Mouse (Mus musculus): ENCODE results near the gene Slc6a5.

Gene Slc6a5

DNA sequence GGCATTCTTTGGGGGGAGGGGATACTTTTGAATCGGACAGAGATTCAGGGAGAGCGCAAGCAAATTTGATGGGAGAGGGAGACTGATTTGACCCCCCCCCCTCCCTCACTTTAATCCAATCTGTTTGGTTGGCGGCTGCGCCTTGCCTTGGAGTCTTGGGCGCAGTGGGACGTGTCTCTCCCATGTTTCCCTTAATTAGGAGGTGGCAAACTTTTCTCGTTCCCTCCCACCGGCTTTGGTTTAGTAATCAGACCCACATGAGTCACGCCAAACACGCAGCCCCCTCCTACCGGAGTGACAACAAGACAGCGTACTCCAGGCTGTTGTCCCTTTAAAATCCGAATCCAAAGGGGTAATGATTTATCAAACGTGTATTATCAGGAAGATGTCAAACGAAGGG is at the start of gene Slc6a5:
TSS of gene Slc6a5 (plus strand) at position 297 of the 400 bp plus-strand sequence.
- DNase-seq (ENCODE audit: low spot score), result no peak

DNA sequence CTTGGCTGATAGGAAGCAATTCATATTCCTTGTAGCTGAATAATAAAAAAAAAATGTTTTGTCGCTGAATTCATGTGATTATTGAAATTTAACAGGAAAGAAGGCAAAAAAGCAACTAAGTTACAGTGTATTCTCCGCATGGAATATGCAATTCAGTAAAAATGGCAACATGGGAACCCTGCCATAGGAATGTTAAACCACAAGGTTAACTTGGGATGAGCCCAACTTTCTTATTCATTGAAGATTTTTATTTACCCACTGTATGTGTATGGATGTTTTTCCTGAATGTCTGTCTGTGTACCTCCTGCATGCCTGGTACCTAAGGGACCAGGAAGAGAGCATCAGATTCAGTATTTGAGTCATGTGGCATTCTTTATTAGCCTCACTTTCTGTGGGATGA is 48.8 kb upstream of the Slc6a5 start:
- DNase-seq (ENCODE audit: low spot score), result no peak

DNA sequence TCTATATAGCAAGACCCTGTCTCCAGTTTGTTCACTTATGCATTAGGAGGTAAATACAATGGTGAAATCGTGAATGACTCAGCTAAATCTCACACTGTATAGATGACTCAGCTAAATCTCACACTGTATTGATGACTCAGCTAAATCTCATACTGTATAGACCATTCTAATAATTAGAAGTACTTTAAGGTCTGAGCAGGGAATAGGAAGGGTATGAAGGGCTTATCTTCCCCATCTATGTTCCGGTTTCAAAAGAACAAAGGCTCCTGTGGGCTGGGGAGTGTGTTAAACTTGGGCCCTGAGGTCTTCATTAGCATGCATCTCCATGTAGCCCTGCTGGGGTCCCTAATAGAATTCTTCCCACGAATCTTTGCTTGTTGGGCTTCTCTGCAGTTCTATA is 46.2 kb upstream of the Slc6a5 start:
- DNase-seq (ENCODE audit: low spot score), result no peak

DNA sequence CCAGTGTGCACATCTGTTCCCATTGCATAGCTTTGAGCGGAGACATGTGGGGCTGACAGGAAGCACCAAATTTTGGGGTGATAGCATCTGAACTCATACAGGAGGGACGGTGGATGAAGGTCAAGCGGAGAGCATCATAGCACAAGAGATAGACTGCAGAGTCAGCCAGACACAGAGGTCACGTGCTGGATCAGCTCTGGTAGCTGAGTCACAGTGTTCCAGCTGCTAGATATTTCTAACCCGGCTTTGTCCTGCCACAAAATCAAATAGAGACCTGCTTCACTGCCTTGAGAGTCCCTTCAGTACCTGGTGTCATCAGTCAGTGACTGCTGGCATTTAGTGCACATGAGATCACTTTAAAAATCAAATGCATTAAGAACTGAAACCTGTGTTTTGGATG is 40.3 kb upstream of the Slc6a5 start:
- DNase-seq (ENCODE audit: low spot score), result no peak

DNA sequence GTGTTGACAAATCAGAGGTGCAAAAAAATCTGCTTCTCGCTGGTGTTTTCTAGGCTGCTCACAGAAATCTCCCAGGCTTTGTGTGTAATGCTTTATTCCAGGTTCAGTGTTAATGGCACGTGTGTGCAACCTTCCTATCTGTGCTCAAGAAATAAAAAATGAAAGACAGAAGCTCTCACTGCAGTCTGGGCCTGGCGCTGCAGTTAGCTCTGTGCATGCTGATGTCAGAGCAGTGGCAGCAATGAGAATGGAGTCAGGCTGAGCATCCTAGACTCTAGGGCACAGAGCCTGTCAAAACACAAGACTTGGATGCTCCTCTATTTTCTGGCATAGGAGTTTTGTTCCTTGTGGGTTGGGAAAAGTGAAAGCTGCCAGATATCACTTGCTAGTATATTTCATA is 39.7 kb upstream of the Slc6a5 start:
- no peak for DNase-seq (ENCODE audit: low spot score)

DNA sequence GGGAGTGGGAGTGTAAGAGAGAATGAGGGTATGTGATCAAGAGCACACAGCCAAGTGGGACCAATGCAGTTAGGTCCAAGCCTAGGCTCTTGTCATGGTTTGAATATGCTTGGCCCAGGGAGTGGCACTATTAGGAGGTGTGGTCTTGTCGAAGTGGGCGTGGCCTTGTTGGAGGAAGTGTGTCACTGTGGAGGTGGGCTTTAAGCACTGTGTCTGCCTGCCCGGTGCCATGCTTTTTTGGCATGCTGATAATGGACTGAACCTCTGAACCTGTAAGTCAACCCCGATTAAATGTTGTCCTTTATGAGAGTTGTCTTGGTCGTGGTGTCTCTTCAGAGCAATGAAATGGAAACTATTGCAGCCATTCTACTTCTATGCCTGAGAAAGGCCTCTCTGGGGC is 32.6 kb upstream of the Slc6a5 start:
- no peak for DNase-seq (ENCODE audit: low spot score)

DNA sequence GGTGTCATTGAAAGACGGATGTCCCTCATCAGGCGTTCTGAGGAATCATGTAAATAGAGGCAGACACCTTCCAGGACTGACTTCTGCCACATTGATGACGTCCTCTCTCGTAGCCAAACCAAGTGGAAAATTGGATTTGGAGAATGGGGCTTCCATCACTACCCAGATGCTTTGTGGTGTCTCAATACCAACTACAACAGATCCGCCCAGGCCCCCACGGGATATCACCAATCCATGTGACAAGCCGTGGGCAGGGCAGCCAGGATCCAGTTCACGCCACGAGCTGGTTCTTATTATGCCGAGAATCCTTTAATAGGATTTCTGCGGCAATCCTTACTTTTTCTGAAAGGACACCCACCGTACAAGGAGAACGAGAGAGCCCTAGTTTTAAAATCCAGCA is 30.9 kb upstream of the Slc6a5 start:
- no peak for DNase-seq (ENCODE audit: low spot score)

DNA sequence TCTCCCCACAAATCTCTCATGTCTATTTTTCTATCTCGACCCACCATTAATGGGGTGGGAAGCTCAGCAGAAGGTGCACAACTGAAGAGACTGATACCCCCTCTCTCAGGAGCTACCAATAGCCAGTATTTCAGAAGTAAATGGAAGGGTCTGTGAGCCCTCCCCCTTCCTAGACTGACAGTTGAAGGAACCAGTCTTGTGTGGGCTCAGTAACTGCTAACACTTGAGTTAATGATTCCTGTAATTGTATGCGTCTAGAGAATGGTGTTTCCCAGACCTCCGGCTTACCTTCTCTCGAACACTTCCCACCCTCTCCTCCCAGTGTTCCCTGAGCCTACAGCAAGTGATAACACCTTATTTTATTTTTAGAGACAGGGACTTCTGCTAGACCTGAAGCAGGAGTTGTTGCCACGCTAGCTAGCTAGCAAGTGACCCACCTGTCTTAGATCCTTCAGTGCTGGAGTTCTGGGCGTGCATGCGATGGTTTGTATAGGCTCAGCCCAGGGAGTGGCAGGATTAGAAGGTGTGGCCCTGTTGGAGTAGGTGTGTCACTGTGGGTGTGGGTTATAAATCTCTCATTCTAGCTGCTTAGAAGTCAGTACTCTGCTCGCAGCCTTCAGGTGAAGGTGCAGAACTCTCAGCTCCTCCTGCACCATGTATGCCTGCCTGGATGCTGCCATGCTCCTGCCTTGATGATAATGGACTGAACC is 29.8 kb upstream of the Slc6a5 start:
- no peak for DNase-seq (ENCODE audit: low spot score)

DNA sequence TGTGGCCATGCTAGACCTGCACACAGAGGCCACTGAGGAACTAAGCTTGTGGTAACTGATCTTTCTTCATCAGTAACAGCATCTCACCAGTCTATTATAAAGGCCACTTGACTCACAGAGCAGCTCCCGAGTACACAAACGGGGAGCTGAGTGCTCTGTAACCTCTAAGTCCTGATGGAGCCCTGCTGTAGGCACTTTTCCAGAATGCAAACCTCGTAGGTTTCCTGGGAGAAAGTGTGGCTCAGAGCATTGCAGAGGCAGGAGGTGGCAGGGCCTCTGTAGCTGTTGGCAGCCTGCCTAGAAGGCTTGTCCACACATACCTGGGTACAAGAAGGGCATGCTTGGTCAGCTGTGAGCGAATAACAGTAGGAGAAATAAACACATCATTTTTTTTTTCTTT is 27.7 kb upstream of the Slc6a5 start:
- DNase-seq (ENCODE audit: low spot score), result no peak

DNA sequence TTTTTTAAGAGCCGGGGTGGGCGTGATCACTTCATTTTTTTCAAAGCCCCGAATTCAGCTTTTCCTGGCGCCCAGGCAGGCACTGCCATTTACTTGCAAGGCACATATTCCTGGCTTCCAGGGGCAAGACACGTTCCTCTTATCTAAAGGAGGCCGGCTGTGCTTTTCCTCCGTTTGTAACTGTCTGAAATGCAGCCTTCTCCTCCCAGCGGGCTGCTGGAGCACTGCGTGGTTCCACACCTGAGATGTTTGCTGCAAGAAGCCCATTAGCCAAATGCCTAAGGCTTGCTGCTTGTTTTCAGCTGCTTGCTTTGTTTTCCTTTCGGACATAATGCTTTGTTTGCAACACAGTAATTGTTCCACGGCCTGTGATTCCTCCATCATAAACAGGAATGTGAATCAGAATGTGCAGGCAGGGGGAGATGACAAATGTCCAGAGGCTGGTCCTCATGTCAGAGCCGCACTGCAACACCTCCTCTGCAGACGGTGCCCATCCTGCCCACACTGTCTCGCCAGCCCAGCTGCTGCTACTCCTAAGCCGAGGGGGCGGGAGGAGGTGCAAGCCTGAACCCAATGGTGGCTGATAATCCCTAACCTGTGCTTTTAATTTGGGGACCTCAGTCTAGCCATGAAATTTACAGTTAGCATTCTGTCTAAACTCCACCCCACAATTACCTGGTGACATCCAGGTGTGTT is 27.1 kb upstream of the Slc6a5 start:
- DNase-seq (ENCODE audit: low spot score), result peak; percentile 1

DNA sequence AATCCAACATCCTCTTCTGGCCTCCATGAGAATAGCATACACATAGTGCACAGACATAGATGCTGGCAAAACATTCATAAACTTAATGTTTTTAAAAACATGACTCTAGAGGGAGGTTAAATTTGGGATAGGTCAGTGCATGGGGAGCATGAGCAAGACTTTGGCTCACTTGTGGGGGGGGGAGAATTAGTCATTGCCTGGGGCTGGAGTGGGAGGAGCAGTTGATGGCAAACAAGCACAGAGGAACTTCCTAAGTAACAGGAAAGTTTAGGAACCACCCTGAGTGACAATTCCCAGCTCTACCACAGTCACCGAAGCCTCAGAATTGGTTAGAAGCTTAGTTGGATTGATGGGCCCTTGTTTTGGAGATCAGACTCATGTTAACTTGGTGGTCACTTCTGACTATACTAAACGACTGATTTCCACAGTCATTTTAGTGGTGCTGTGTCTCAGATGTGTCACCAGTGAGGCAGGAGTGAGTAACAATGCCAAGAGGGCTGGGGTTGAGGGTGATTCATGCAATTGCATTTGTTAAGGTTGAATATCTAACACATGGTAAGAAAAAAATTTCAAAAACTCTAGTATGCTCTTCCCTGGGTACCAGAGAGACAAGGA is 22.1 kb upstream of the Slc6a5 start:
- no peak for DNase-seq (ENCODE audit: low spot score)

DNA sequence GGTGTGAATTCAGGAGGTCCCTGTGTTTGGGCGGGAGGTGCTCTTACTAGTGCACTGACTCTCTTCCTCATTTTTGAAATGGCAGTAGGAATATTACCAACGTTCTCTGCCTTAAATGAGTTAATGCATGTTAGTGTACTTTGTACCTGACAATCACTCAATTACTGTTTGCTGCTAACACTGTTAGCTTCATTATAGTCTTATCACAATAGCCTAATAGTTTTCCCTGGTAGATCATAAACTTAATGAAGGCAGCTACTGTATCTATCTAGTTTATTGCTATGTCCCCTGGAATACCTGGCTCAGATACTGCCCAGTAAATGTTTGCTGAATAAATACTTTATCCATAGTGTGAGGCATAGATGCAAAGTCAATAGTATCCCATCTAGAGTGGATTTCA is 15.2 kb upstream of the Slc6a5 start:
- DNase-seq (ENCODE audit: low spot score), result no peak

DNA sequence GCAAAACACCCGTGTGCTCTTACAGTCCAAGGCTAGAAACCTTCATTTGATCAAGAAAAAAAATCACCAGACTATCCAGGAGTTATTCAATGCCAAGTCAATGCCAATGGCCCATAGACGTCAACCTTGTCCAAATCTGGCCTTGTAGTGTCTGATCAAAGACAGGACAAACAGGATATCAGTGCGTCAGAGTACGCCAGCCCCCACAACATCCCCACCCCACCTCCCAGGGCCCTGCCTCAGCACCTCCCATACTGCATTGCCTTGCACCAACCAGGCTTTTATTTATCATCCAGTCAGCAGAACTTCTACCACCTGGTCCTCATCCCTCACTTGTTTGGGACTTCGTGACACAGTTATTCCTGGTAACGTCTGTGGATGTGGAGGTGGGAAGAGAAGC is 14.7 kb upstream of the Slc6a5 start:
- no peak for DNase-seq (ENCODE audit: low spot score)

DNA sequence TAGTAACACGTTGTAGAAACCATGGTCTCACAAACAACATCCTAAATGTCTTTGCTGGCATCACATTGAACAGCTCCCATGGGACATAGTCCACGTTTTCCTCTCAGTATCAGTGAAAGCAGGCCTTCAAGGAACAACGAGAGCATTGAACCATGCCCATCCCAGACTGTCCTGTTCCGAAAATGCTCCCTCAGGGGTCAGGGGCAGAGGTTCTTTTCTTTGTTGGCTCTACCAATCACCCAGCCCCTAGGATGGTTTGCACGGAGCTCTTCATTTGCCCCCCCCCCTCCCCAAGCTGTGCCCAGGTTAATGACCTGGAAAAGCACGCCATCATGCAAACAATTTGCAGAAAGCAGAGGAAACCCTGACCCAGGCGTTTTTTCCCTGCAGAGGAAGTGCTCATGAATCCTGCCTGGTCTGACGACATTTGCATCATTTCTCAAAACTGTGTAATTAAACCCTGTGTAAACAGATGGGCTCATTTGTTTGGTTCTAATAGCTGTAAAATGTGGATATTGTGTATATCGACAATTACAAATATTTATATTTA is 7.9 kb upstream of the Slc6a5 start:
- no peak for DNase-seq (ENCODE audit: low spot score)

DNA sequence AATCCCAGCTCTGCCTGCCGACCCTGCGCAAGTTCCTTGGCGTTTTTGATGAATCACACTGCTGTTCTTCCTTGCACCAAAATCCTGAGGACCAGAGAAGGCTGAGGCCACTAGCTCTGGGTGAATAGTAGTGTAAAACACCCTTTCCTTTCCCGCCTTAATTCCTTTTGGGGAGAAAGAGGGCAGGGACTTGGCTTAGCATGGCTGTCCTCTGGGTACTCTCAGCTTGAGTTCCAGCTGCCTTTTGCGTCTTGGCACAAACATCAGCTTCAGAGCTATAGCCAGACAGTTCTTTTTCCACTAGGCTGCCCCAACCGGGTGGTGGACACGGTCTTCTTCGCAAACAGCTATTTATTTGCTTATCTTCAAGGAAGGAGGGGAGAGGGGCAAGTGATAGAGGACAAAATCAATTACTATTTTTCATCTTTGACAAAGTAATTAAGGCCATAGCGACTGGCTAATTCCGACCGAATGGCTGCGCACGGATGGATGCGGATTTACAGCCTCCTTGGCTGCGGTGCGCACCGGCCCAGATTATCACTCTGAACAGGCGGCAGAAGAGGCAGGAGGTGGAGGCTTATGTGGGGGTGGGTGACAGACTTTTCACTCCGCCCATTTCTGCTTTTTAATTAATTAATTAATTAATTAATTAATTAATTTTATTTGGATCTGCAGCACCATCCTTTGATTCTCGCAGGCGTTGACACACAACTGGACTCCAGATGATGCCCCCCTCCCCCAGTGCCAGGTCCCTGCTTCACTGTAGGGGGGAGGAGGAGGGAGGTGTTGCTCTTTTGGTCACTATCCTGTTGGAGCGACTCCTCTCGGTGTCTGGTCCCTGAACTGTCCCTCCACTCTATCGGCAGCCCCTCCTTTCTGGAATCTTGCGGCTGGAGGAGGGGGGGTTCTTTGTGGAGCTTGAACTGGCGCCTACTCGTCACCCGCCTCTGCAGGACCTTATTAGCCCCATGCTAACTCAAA is 2.5 kb upstream of the Slc6a5 start:
- DNase-seq (ENCODE audit: low spot score), result no peak

DNA sequence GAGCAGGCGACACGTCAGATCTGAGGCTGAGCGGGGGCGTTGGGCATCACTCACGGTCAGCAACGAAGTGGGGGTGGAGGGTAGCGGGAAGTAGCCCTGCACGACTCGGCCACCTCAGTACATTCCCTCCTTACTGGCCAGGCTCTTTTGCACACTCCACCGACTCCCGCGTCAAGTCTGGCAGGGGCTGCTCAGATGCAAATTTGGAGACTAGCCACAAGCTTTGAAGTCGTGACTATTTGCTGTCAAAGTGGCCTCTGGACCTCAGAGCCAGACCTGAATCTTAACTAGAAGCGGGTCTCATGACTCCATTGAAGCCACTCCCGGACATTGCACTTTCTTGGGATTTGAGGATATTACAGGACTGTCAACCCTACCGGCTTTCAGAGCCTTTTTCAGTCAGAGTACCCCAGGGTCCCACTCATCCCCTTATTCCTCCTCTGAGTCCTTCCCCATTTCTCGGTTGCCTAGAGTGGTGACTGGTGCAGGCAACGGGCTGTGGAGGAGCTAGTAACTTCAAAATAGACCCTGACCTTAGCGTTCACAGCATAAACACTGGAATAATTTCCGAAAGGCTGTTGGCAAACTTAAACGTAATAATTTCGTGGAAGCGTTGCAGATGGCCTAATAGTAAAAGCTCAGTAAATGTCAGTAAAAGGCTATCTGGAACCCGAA is 1.6 kb upstream of the Slc6a5 start:
- no peak for DNase-seq (ENCODE audit: low spot score)

DNA sequence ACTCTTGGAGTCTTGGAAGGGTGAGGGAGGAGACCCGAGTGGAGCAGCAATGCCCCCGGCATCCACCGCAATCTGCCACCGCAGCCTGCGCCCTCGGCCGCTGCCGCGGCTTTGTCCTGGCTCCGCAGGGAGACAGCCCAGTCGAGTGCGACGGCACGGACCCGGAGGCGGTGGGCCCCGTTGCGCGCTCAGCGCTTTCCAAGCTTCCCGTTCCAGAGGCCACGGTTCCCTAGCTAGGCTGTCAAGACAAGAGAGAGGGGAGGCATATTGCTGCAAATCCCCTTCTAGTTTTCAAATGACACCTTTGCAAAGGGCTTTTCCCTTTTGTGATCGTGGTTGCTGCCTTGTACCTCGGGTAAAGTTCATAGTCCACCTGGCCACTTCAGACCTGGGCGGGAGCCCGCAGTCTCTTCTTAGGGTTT is 945 bp upstream of the Slc6a5 start:
- no peak for DNase-seq (ENCODE audit: low spot score)

DNA sequence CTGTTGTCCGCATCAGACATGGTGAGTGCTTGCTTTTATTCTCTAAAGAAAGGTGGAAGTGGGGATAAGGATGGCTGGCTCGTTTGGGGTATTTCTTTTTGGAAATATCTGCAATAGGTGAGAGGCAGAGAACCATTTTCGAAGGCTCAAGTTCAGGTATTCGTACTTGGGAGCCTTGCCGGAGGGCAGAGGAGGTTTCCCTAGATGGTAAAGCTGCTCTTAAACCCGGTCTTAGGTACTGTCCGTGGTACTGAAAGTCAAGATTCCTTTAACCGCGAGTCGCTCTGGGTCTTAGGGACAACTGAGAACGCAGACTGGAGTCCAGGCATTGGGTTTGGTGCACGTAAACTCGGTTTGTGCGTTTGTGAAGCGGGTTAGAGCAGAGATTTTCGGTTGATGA is 415 bp downstream of the Slc6a5 start:
- peak; percentile 20 for DNase-seq (ENCODE audit: low spot score)

DNA sequence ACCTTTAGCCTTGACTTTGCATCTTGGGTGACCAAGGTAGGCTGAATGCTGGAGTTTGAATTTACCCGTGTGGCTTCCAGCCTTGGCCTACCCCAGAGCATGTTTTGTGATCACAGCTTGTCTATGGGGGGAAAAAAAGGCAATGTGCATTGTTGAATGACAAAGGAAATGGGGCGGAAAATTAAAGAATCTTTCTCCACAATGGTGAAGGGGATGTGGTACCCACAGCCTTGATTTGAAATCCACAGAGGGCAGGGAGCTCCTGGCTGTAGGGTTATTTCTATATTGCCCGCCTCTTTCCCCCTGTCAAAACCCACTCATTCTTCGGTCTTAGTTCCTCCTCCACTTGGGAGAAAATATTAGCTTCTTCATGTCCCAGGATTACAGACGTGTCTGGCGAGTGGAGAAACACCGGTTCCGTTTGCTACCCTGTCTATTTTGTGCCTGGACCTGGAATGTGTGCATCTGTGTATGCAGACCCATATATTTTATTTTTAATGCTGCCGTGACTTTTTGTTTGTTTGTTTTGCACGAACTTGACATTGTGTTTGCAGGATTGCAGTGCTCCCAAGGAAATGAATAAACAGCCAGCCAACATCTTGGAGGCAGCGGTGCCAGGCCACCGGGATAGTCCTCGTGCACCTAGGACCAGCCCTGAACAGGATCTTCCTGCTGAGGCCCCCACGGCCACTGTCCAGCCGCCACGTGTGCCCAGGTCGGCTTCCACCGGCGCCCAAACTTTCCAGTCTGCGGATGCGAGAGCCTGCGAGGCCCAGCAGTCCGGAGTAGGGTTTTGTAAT is 1.4 kb downstream of the Slc6a5 start:
- DNase-seq (ENCODE audit: low spot score), result no peak

DNA sequence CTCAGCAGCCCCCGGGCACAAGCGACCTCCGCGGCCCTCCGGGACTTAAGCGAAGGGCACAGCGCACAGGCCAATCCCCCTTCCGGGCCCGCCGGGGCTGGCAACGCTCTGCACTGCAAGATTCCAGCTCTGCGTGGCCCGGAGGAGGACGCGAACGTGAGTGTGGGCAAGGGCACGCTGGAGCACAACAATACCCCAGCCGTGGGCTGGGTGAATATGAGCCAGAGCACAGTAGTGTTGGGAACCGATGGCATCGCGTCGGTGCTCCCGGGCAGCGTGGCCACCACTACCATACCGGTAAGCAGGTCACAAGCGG is 2.0 kb downstream of the Slc6a5 start:
- DNase-seq (ENCODE audit: low spot score), result no peak

DNA sequence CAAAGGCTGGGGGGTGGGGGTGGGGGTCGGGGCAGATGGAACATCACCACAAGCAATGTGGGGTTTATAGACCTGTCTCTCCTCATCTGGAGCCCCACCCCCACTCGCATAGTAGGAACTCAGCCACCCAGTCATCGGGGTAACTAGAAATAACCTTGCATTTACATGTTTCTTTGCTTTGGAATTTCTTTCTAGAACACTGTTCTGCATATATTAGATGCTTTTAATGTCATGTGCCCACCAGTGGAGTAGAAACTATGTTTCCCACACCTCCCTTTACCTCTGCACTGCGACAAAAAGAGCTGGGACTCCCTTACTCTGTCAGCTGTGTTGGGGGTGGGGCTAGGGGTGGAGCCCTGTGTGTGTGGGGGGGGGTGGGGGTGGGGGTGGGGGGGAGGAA is 3.2 kb downstream of the Slc6a5 start:
- DNase-seq (ENCODE audit: low spot score), result no peak
